Mouse (Mus musculus) heart, adult 2 months (tissue): ENCODE measurements around the gene Acap3. TPM values are rescaled to one million over a fixed set of nuclear protein-coding genes. Genes with fewer than 3 reads are reported as not detected.
A peak's percentile ranks its signal among the peaks of the same experiment; 100 is the strongest.

Experiments used
- DNase-seq, 2 experiments: peaks; one replicate each; pipeline ENCODE4 v3.0.0; 2021
- H3K27ac ChIP-seq: fragments of 200-600 bp; 2 replicates; pipeline ENCODE4 v1.8.1; 2022
- H3K27me3 ChIP-seq: fragments of 200-500 bp; 2 replicates; pipeline ENCODE4 v1.6.1; 2012; ENCODE audit warnings: mild to moderate bottlenecking, low read length, inconsistent platforms, mixed read lengths; ENCODE audit not compliant: control insufficient read depth, insufficient read depth
- H3K36me3 ChIP-seq: fragments of 200-500 bp; 2 replicates; pipeline ENCODE4 v1.6.1; 2012; ENCODE audit warnings: low read length, inconsistent platforms; ENCODE audit not compliant: control insufficient read depth, insufficient read depth
- H3K4me1 ChIP-seq: fragments of 200-500 bp; 2 replicates; pipeline ENCODE4 v1.6.1; 2011; ENCODE audit warnings: low read length; ENCODE audit not compliant: control insufficient read depth, insufficient read depth
- H3K4me3 ChIP-seq: fragments of 200-600 bp; 2 replicates; pipeline ENCODE4 v1.8.1; 2022
- H3K79me2 ChIP-seq: fragments of 200-500 bp; replicated peaks from 2 replicates; pipeline ENCODE4 v1.6.1; 2012; ENCODE audit warnings: mild to moderate bottlenecking, inconsistent platforms, low read length, moderate library complexity, mixed read lengths; ENCODE audit not compliant: control insufficient read depth, insufficient read depth
- H3K9ac ChIP-seq: fragments of 200-500 bp; 2 replicates; pipeline ENCODE4 v1.6.1; 2012; ENCODE audit warnings: low read depth, mild to moderate bottlenecking, control low read depth, inconsistent platforms, low read length, mixed read lengths
- CTCF ChIP-seq: fragments of 200-600 bp; IDR thresholded peaks from 2 replicates; pipeline ENCODE4 v1.8.1; 2022; ENCODE audit warnings: antibody characterized with exemption, mild to moderate bottlenecking, moderate library complexity
- EP300 ChIP-seq: fragments of 200-500 bp; IDR thresholded peaks from 2 replicates; pipeline ENCODE4 v1.6.1; 2011; ENCODE audit warnings: low read depth, low read length, control low read depth; ENCODE audit not compliant: insufficient read depth
- POLR2A ChIP-seq: fragments of 200-500 bp; IDR thresholded peaks from 2 replicates; pipeline ENCODE4 v1.6.1; 2011; ENCODE audit warnings: mild to moderate bottlenecking, low read depth, low read length, control low read depth; ENCODE audit not compliant: insufficient read depth
- WGBS: fragments of 180-500 bp; shearing (Covaris S2); methylation state at CpG from one replicate; pipeline ENCODE4 v1.1.7; 2018; 5-methylcytosine and 5-hydroxymethylcytosine counted together
- intact Hi-C: fragments of 180-260 bp; cut with DNase I; formaldehyde crosslinking; loops from one replicate; pipeline ENCODE4 v1.15.1; 2025
- long read RNA-seq: library from polyadenylated mRNA; stranded (forward); transcript quantifications from one replicate; pipeline ENCODE4 v2.0.0, GENCODE M21; 2021
- polyA plus RNA-seq: library from polyadenylated mRNA; depleted of rRNA; stranded (reverse); fragments of >200 nt; gene quantifications from 2 replicates; pipeline ENCODE4 v1.2.3, GENCODE M21; 2012; rRNA removed
- total RNA-seq, 2 experiments: library from RNA; stranded (reverse); gene quantifications; 2 replicates each; pipeline ENCODE4 v1.2.3; 2021

Acap3 gene
- total RNA-seq, result 10 to 100 TPM in 1 of 2 experiments, 1 to 10 TPM in 1; 9.7 to 11.3 TPM
- polyA plus RNA-seq, result 19.2 and 20.0 TPM in 2 replicates
- long read RNA-seq, partial matches to known transcripts, result 0 of 15 reads
- long read RNA-seq, other reads (novel, unspliced or antisense), result 14 of 15 reads

DNA sequence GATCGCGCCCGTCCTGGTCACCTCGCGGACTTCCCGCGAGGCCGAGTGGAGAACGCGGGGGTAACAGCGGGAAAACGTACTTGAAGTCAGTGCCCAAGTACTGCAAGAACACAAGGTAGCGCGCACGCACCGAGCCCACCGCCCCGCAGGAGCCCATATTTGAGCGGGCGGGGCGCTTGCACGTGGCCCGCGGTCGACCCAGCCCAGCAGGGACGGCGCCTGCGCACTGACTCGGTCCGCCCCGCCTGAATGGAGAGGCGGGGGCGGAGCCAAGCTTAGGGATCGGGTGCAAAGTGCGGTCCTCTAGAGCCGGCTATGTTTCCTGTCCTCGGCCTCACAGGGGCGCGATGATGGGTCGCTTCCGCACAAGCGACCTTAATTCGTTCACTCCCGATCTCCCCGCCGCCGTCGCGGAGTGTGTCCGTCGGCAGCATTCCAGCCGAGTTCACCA lies at the start of gene Acap3, which contains the start of gene Pusl1:
Gene Acap3, plus strand, starts transcription at position 272 of the 451 bp plus-strand sequence.
Gene Pusl1, minus strand, starts transcription at position 231 of the 451 bp plus-strand sequence.
- intact Hi-C loops, result loop anchor here (2.0 to 5.0 kb wide), 3 partner anchors 23 to 221 kb away; partner anchors contain the start of genes Cptp, Ints11 and Ube2j2
- Histone ChIP-seq H3K9ac (peak within 1 kb of the TSS; percentile 98), H3K79me2 (peaks cover 10% of the 10 kb centered on the region; the same call in 1 of the 2 replicates), H3K36me3 (peaks cover 3% of the 10 kb centered on the region), H3K4me1 (peaks cover 27% of the 10 kb centered on the region), H3K27me3 (no peaks in the 10 kb centered on the region), H3K4me3 (peak within 1 kb of the TSS; percentile 96), H3K27ac (peak within 1 kb of the TSS; percentile 96)
- no peak for TF ChIP-seq EP300
- TF ChIP-seq POLR2A, result peak; percentile 36
- TF ChIP-seq CTCF, result no peak
- under 1% methylated on average over 52 of the region's 52 CpGs for WGBS
- peak; percentile 97 to 99 for DNase-seq

DNA sequence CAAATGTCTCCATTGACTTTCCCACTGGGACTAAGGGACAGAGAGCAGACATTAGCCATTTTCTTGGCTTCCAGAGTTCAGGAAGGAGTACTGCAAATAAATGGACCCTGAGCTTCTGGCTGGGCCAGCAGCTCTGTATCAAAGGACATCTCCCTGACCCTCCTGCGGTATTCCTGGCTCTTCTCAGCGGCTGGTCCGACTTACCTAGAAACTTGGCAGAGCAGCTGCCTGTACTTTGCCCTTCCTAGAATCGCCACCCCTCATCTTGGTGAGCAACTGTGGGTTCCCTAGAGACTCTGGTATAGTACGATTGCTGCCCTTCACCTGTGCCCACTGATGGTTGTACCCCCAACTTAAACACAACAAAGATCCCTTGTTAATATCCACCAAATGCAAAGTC lies 48.4 kb upstream of the Acap3 start:
- TF ChIP-seq CTCF (no peak), POLR2A (no peak), EP300 (no peak)
- 71% methylated on average over 5 of the region's 5 CpGs for WGBS

GRCm38 (mm10) chr4:155846871-155847578 lies 44.6 kb upstream of the Acap3 start, which contains the start of gene Dvl1:
Gene Dvl1, plus strand, starts transcription at chr4:155847402.
- 2% methylated on average over 47 of the region's 65 CpGs for WGBS
- TF ChIP-seq EP300, result 0 out of 2 replicates have a peak, but pooled peaks have one; percentile 33
- peak; percentile 95 for TF ChIP-seq POLR2A
- TF ChIP-seq CTCF, result peak; percentile 64
- intact Hi-C loops, result no loop called here

More for the DNA sequence above, 48.4 kb upstream of the Acap3 start:
- intact Hi-C loops, result no loop called here
- no peak for DNase-seq
- Histone ChIP-seq H3K79me2 (peaks cover 6% of the 10 kb centered on the region), H3K27ac (no peak overlapping the region), H3K4me3 (no peak overlapping the region), H3K27me3 (no peaks in the 10 kb centered on the region), H3K9ac (no peak overlapping the region), H3K4me1 (peaks cover 18% of the 10 kb centered on the region), H3K36me3 (no peaks in the 10 kb centered on the region)

DNA sequence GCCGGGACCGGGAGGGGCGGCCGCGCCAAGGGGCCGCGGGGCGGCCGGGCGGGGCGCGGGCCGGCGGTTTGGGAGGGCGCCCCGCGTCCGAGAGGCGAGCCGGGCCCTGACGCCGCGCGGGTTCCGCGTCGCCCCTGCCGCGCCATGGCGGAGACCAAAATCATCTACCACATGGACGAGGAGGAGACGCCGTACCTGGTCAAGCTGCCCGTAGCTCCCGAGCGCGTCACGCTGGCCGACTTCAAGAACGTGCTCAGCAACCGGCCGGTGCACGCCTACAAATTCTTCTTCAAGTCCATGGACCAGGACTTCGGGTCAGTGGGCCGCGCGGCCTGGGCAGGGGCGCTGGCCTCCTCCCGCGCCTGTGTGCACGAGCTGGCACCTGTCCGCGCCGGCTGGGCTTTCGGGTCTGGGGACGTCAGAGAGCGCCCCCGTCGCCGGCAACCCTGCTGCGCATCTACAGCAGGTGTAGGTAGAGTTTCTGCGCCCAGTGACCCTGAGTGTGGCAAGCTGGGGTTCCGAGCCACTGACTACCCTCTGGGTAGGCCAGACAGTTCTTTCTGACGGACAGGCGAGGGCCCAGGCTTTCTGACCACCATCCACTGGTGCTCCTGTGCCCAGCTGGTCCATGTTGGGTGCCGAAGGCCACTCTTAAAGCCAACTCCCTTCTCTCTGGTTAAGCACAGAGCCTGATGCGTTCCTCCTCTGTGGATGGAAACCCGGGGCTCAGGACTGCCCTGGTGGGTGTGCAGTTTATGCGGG lies 43.9 kb upstream of the Acap3 start:
- 1% methylated on average over 61 of the region's 69 CpGs for WGBS
- peaks cover 6% of the 10 kb centered on the region for H3K79me2 ChIP-seq
- peak in 1 of 2 experiments; percentile 65 for DNase-seq
- intact Hi-C loops, result no loop called here
- peaks cover 38% of the 10 kb centered on the region for H3K4me1 ChIP-seq
- TF ChIP-seq CTCF (no peak), POLR2A (no peak), EP300 (no peak)
- peak overlapping the region; percentile 99 for H3K9ac ChIP-seq
- no peaks in the 10 kb centered on the region for H3K36me3 ChIP-seq
- H3K4me3 ChIP-seq, result peak overlapping the region; percentile 96
- no peaks in the 10 kb centered on the region for H3K27me3 ChIP-seq
- peak overlapping the region; percentile 75 for H3K27ac ChIP-seq

More at GRCm38 (mm10) chr4:155846871-155847578, 44.6 kb upstream of the Acap3 start, which contains the start of gene Dvl1:
- Histone ChIP-seq H3K27me3 (no peaks in the 10 kb centered on the region), H3K79me2 (peaks cover 6% of the 10 kb centered on the region), H3K4me3 (peak within 1 kb of the TSS; percentile 96), H3K27ac (peak within 1 kb of the TSS; percentile 90), H3K36me3 (no peaks in the 10 kb centered on the region), H3K4me1 (peaks cover 35% of the 10 kb centered on the region), H3K9ac (peak within 1 kb of the TSS; percentile 99)
- peak; percentile 95 to 99 for DNase-seq

DNA sequence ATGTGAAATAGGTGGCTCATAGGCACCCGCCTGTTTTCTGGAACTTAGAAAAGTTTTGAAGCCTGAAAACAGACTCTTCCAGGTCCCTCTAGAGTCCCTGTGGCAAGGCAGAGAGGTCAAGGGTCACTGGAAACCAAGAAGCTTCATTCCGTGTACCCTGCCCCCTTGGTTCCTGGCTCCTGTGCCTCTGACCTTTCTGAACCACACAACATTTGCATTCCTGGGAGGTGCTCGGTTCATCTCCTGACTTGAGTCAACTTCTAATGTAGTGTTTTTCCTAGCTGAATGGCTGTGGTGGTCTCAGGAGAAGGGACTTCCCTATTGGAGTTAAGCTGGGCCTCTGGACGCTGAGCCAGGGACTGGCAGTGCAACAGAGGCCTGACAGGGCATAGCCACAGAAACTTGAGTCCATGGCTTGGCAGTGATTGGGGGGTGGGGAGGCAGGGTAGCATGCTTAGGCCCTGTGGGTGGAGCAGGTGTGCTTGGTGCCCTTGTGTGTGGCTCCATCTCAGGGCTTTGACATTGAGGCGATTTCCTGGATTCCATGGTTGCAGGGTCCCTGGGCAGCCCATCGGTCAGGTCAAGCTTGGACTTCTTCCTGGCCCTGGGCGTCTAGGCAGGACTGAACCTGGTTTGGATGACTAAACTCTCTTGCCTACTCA lies 43.1 kb upstream of the Acap3 start:
- WGBS, result 61% methylated on average over 7 of the region's 7 CpGs
- peaks cover 38% of the 10 kb centered on the region for H3K4me1 ChIP-seq
- H3K27me3 ChIP-seq, result no peaks in the 10 kb centered on the region
- H3K36me3 ChIP-seq, result no peaks in the 10 kb centered on the region
- peak overlapping the region; percentile 99 for H3K9ac ChIP-seq
- no peak for TF ChIP-seq POLR2A
- no peak for TF ChIP-seq CTCF
- no peak for TF ChIP-seq EP300
- DNase-seq, result no peak
- intact Hi-C loops, result no loop called here
- H3K4me3 ChIP-seq, result peak overlapping the region; percentile 96
- peaks cover 8% of the 10 kb centered on the region for H3K79me2 ChIP-seq
- peak overlapping the region; percentile 21 for H3K27ac ChIP-seq
